Mouse (Mus musculus) forebrain, embryonic 16.5 days (tissue): ENCODE measurements at regions not wholly inside any gene's neighbourhood (a gene's known extent, or its start where the extent isn't known, plus 50 kb on each side); places are given as distances from the start of the nearest gene placed in this dataset.

Experiments used
- ATAC-seq: fragments of 200-750 bp; cut with Nextera tagmentation; 2 replicates; pipeline ENCODE4 v1.8.0; 2017; ENCODE audit warnings: mild to moderate bottlenecking, moderate library complexity
- H3K27ac ChIP-seq: fragments of 300-500 bp; sonication (generic); 2 replicates; pipeline ENCODE4 v1.5.1; 2014; ENCODE audit warnings: low read length, control low read depth
- H3K27me3 ChIP-seq: fragments of 300-500 bp; sonication (generic); replicated peaks from 2 replicates; pipeline ENCODE4 v1.6.1; 2014; ENCODE audit warnings: low read length; ENCODE audit not compliant: control insufficient read depth, insufficient read depth
- H3K36me3 ChIP-seq: fragments of 300-500 bp; sonication (generic); 2 replicates; pipeline ENCODE4 v1.6.1; 2014; ENCODE audit not compliant: control insufficient read depth, insufficient read depth
- H3K4me1 ChIP-seq: fragments of 300-500 bp; sonication (generic); replicated peaks from 2 replicates; pipeline ENCODE4 v1.6.1; 2014; ENCODE audit warnings: low read length; ENCODE audit not compliant: control insufficient read depth, insufficient read depth
- H3K4me2 ChIP-seq: fragments of 300-500 bp; sonication (generic); 2 replicates; pipeline ENCODE4 v1.6.1; 2014; ENCODE audit warnings: mild to moderate bottlenecking, low read length, control low read depth
- H3K4me3 ChIP-seq: fragments of 300-500 bp; sonication (generic); replicated peaks from 2 replicates; pipeline ENCODE4 v1.5.1; 2014; ENCODE audit warnings: mild to moderate bottlenecking, low read length, control low read depth
- H3K9ac ChIP-seq: fragments of 300-500 bp; sonication (generic); replicated peaks from 2 replicates; pipeline ENCODE4 v1.6.1; 2014; ENCODE audit warnings: low read depth, low read length, control low read depth
- H3K9me3 ChIP-seq: fragments of 300-500 bp; sonication (generic); 2 replicates; pipeline ENCODE4 v1.6.1; 2016; ENCODE audit warnings: low read length; ENCODE audit not compliant: control insufficient read depth
- WGBS: fragments of 180-500 bp; shearing (Covaris S2); extraction: QIAGEN DNeasy Blood & Tissue Kit; methylation state at CpG from one replicate; pipeline ENCODE4 v1.1.7; 2014; 5-methylcytosine and 5-hydroxymethylcytosine counted together

- Histone ChIP-seq H3K27me3 (no peaks in the 10 kb centered on the region), H3K9me3 (no peaks in the 10 kb centered on the region), H3K4me1 (no peaks in the 10 kb centered on the region), H3K27ac (no peak overlapping the region), H3K4me3 (no peak overlapping the region), H3K36me3 (no peaks in the 10 kb centered on the region), H3K4me2 (no peak overlapping the region), H3K9ac (no peak overlapping the region)
- ATAC-seq, result no peak
- WGBS, result 96% methylated on average over 13 of the region's 13 CpGs
Measured at GRCm38 (mm10) chr5:75817396-75817795, 160.9 kb downstream of the Kdr start.

- H3K9ac ChIP-seq, result no peak overlapping the region
- no peaks in the 10 kb centered on the region for H3K4me1 ChIP-seq
- no peak overlapping the region for H3K4me3 ChIP-seq
- H3K27me3 ChIP-seq, result no peaks in the 10 kb centered on the region
- H3K36me3 ChIP-seq, result no peaks in the 10 kb centered on the region
- H3K27ac ChIP-seq, result no peak overlapping the region
- peak; percentile 50; the same call in 1 of the 2 replicates for ATAC-seq
- 60% methylated on average over 12 of the region's 12 CpGs for WGBS
- no peak overlapping the region for H3K4me2 ChIP-seq
- H3K9me3 ChIP-seq, result no peaks in the 10 kb centered on the region
Measured at GRCm38 (mm10) chr5:75814393-75814984, 163.8 kb downstream of the Kdr start.

- H3K27me3 ChIP-seq, result no peaks in the 10 kb centered on the region
Measured at GRCm38 (mm10) chr5:75812686-75813085, 165.6 kb downstream of the Kdr start.

GRCm38 (mm10) chr5:75808551-75809332, 169.5 kb downstream of the Kdr start:
- no peak overlapping the region for H3K27ac ChIP-seq
- no peaks in the 10 kb centered on the region for H3K27me3 ChIP-seq
- H3K9me3 ChIP-seq, result no peaks in the 10 kb centered on the region
- H3K4me2 ChIP-seq, result no peak overlapping the region
- no peaks in the 10 kb centered on the region for H3K36me3 ChIP-seq
- H3K4me3 ChIP-seq, result no peak overlapping the region
- WGBS, result 89% methylated on average over 18 of the region's 18 CpGs
- ATAC-seq, result no peak
- H3K9ac ChIP-seq, result no peak overlapping the region
- H3K4me1 ChIP-seq, result no peaks in the 10 kb centered on the region

More at GRCm38 (mm10) chr5:75812686-75813085, 165.6 kb downstream of the Kdr start:
- Histone ChIP-seq H3K4me1 (no peaks in the 10 kb centered on the region), H3K9ac (no peak overlapping the region), H3K9me3 (no peaks in the 10 kb centered on the region), H3K27ac (no peak overlapping the region), H3K4me3 (no peak overlapping the region), H3K4me2 (no peak overlapping the region), H3K36me3 (no peaks in the 10 kb centered on the region)
- ATAC-seq, result no peak
- WGBS, result 87% methylated on average over 4 of the region's 4 CpGs

GRCm38 (mm10) chr5:75805011-75805410, 173.2 kb downstream of the Kdr start:
- no peaks in the 10 kb centered on the region for H3K36me3 ChIP-seq
- H3K9ac ChIP-seq, result no peak overlapping the region
- WGBS, result 81% methylated on average over 2 of the region's 2 CpGs
- no peak overlapping the region for H3K4me2 ChIP-seq
- H3K27ac ChIP-seq, result no peak overlapping the region
- H3K4me1 ChIP-seq, result peaks cover 3% of the 10 kb centered on the region
- no peak for ATAC-seq
- H3K4me3 ChIP-seq, result no peak overlapping the region
- H3K27me3 ChIP-seq, result no peaks in the 10 kb centered on the region; the same call in 1 of the 2 replicates
- no peaks in the 10 kb centered on the region for H3K9me3 ChIP-seq

- Histone ChIP-seq H3K4me1 (peaks cover 7% of the 10 kb centered on the region), H3K27ac (no peak overlapping the region), H3K9me3 (no peaks in the 10 kb centered on the region), H3K36me3 (no peaks in the 10 kb centered on the region), H3K27me3 (no peaks in the 10 kb centered on the region; the same call in 1 of the 2 replicates), H3K9ac (no peak overlapping the region), H3K4me2 (no peak overlapping the region), H3K4me3 (no peak overlapping the region)
- no peak for ATAC-seq
- 97% methylated on average over 2 of the region's 2 CpGs for WGBS
Measured at GRCm38 (mm10) chr5:75804340-75804739, 173.9 kb downstream of the Kdr start.

- no peak overlapping the region for H3K4me2 ChIP-seq
- H3K27me3 ChIP-seq, result no peaks in the 10 kb centered on the region; the same call in 1 of the 2 replicates
- no peaks in the 10 kb centered on the region for H3K36me3 ChIP-seq
- no peaks in the 10 kb centered on the region for H3K9me3 ChIP-seq
- peaks cover 7% of the 10 kb centered on the region for H3K4me1 ChIP-seq
- WGBS, result 98% methylated on average over 2 of the region's 2 CpGs
- H3K27ac ChIP-seq, result no peak overlapping the region
- no peak for ATAC-seq
- H3K9ac ChIP-seq, result no peak overlapping the region
- no peak overlapping the region for H3K4me3 ChIP-seq
Measured at GRCm38 (mm10) chr5:75803012-75803411, 175.2 kb downstream of the Kdr start.

- Histone ChIP-seq H3K9ac (0 out of 2 replicates have a peak overlapping the region, but pooled peaks have one; percentile 11), H3K27me3 (no peaks in the 10 kb centered on the region; the same call in 1 of the 2 replicates), H3K27ac (no peak overlapping the region), H3K4me2 (peak overlapping the region; percentile 4; the same call in 1 of the 2 replicates), H3K4me3 (no peak overlapping the region), H3K36me3 (no peaks in the 10 kb centered on the region), H3K9me3 (no peaks in the 10 kb centered on the region), H3K4me1 (peaks cover 7% of the 10 kb centered on the region)
- no peak for ATAC-seq
- 21% methylated on average over 18 of the region's 18 CpGs for WGBS
Measured at GRCm38 (mm10) chr5:75800040-75800989, 177.9 kb downstream of the Kdr start.

- Histone ChIP-seq H3K4me2 (peak overlapping the region; percentile 4; the same call in 1 of the 2 replicates), H3K27ac (no peak overlapping the region), H3K27me3 (no peaks in the 10 kb centered on the region; the same call in 1 of the 2 replicates), H3K36me3 (no peaks in the 10 kb centered on the region), H3K9me3 (no peaks in the 10 kb centered on the region), H3K9ac (0 out of 2 replicates have a peak overlapping the region, but pooled peaks have one; percentile 11), H3K4me3 (no peak overlapping the region), H3K4me1 (peaks cover 7% of the 10 kb centered on the region)
- ATAC-seq, result no peak
- WGBS, result 50% methylated on average over 4 of the region's 4 CpGs
Measured at GRCm38 (mm10) chr5:75799627-75800026, 178.6 kb downstream of the Kdr start.
